ENCODE assay signal across 13 mouse cellular contexts in the genomic region with DNA sequence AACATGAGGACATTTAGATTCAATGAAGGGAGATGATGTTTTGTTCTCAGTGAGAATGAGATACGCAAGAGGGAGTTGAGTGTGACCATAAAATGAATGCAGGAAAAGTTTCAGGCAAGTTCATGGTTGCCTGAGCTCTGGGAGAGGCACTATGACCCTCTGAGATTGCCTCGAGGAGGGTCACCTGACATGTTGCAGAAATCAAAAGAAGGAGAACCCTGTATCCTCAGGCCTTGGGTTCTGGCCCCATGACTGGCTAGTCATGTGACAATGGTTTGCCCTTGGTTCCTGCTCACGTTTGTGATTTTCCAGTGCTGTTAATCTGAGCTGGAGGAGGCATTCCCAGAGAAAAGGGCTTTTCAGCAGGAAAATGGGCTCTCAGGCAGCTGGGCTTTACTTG.
"Had no signal": no experiment of that assay in that cellular context is flagged by ENCODE, and none has a peak within 500 bp of the region (broad histone marks: within the 10 kb centered on the region; RNA-seq: fewer than 3 reads in every experiment).

No protein-coding gene starts in this region.

- H3K4me2 ChIP-seq: limb, embryonic 13.5 days; midbrain, embryonic 15.5 days; neural tube, embryonic 12.5 days had no signal

- H3K27ac ChIP-seq: limb, embryonic 13.5 days; liver, embryonic 14.5 days; midbrain, embryonic 15.5 days; neural tube, embryonic 12.5 days; stomach, postnatal 0 days had no signal

- DNase-seq: layer of hippocampus, adult 9-11 months; layer of hippocampus, postnatal 36 days; left cerebral cortex, postnatal 4 days; lung, adult 18-20 months; lung, postnatal 4 days; thymus, postnatal 4 days had no signal

- H3K4me1 ChIP-seq: midbrain, embryonic 15.5 days; neural tube, embryonic 12.5 days had no signal

- H3K9me3 ChIP-seq: limb, embryonic 13.5 days; midbrain, embryonic 10.5 days; midbrain, embryonic 15.5 days; neural tube, embryonic 12.5 days had no signal

- H3K36me3 ChIP-seq: limb, embryonic 13.5 days; midbrain, embryonic 10.5 days; midbrain, embryonic 15.5 days; neural tube, embryonic 12.5 days had no signal

- H3K4me3 ChIP-seq: limb, embryonic 13.5 days; midbrain, embryonic 10.5 days; midbrain, embryonic 15.5 days; neural tube, embryonic 12.5 days had no signal

- H3K27me3 ChIP-seq: limb, embryonic 13.5 days; midbrain, embryonic 15.5 days; neural tube, embryonic 12.5 days had no signal

- H3K9ac ChIP-seq: limb, embryonic 13.5 days; liver, embryonic 14.5 days; midbrain, embryonic 15.5 days; neural tube, embryonic 12.5 days had no signal

- ATAC-seq: inflammation-experienced regulatory T-cells, adult 6 months; midbrain, embryonic 15.5 days had no signal
